15 mouse cellular contexts compared by ENCODE assay signal in the genomic region with DNA sequence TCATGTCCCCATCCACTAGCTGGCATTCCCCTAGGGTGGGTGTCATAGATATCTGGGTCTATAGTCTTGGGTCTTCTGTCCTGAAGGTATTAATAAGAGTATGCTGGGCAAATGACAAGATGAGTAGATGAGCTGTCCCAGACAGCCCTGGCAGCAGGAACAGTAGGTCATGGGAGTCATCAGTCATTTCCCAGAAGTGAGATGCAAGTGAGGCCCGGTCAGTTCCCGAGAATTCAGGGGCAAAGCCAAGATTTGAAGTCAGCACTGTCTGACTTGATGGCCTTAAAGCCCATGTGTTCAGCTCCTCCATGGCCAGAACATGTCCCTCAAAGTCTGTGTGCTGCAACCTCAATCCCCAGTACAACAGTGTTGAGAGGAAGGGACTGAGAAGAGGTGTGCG.
"Had no signal": no experiment of that assay in that cellular context is flagged by ENCODE, and none has a peak within 500 bp of the region (broad histone marks: within the 10 kb centered on the region; RNA-seq: fewer than 3 reads in every experiment).

No protein-coding gene starts in this region.

- ATAC-seq: midbrain, embryonic 16.5 days had no signal

- H3K4me2 ChIP-seq: lung, embryonic 14.5 days; midbrain, embryonic 12.5 days; neural tube, embryonic 13.5 days; neural tube, embryonic 15.5 days had no signal

- H3K4me1 ChIP-seq: midbrain, embryonic 10.5 days; midbrain, embryonic 12.5 days had no signal

- H3K9ac ChIP-seq: lung, embryonic 14.5 days; midbrain, embryonic 12.5 days; neural tube, embryonic 13.5 days; neural tube, embryonic 15.5 days had no signal

- DNase-seq: lung, embryonic 14.5 days; lung, postnatal 10 days; lung, postnatal 4 days; midbrain, embryonic 14.5 days; retina, postnatal 1 day; spleen, adult 18-20 months; thymus, adult 18-20 months; thymus, postnatal 14 days; thymus, postnatal 36 days had no signal

- H3K4me3 ChIP-seq: midbrain, embryonic 10.5 days; midbrain, embryonic 12.5 days; myocyte; neural tube, embryonic 13.5 days; neural tube, embryonic 15.5 days had no signal

- H3K36me3 ChIP-seq: midbrain, embryonic 10.5 days; midbrain, embryonic 12.5 days; neural tube, embryonic 13.5 days; neural tube, embryonic 15.5 days had no signal

- H3K27ac ChIP-seq: midbrain, embryonic 10.5 days; midbrain, embryonic 12.5 days; neural tube, embryonic 13.5 days; neural tube, embryonic 15.5 days had no signal

- H3K27me3 ChIP-seq: neural tube, embryonic 13.5 days; neural tube, embryonic 15.5 days had no signal

- H3K9me3 ChIP-seq: midbrain, embryonic 10.5 days; midbrain, embryonic 12.5 days; neural tube, embryonic 13.5 days; neural tube, embryonic 15.5 days had no signal
